8 mouse cellular contexts compared by ENCODE assay signal in genomic region chr7:89404734-89405440, GRCm38 (mm10). TPM values are rescaled to one million over a fixed set of nuclear protein-coding genes. Genes with fewer than 3 reads are reported as not detected.
DNase-seq lines count a peak whose midpoint lies in the region; ATAC-seq lines count a peak whose summit lies in the region.

No protein-coding gene starts in this region.

- H3K9ac ChIP-seq in forebrain, embryonic 12.5 days = peak overlapping the region; percentile 76
- peak overlapping the region; percentile 97 for H3K9ac ChIP-seq in limb, embryonic 13.5 days
- peak overlapping the region; percentile 71 for H3K9ac ChIP-seq in midbrain, embryonic 11.5 days (ENCODE audit: low read length)

- H3K4me1 ChIP-seq in forebrain, embryonic 12.5 days = peaks cover 24% of the 10 kb centered on the region
- peaks cover 60% of the 10 kb centered on the region for H3K4me1 ChIP-seq in limb, embryonic 13.5 days
- H3K4me1 ChIP-seq in midbrain, embryonic 11.5 days (ENCODE audit: control insufficient read depth, insufficient read depth, low read length) = peaks cover 10% of the 10 kb centered on the region

- ATAC-seq in forebrain, embryonic 12.5 days (ENCODE audit: low FRiP score) = peak; percentile 11; the same call in 1 of the 2 replicates
- no peak for ATAC-seq in limb, embryonic 13.5 days (ENCODE audit: low FRiP score, low read depth)
- ATAC-seq in midbrain, embryonic 11.5 days (ENCODE audit: low FRiP score) = no peak
- no peak for ATAC-seq in activated CD4-positive, CD25-positive, alpha-beta regulatory T cell, adult 4 months

- no peak overlapping the region for H3K27ac ChIP-seq in forebrain, embryonic 12.5 days
- H3K27ac ChIP-seq in limb, embryonic 13.5 days = peak overlapping the region; percentile 87
- no peak overlapping the region for H3K27ac ChIP-seq in midbrain, embryonic 11.5 days (ENCODE audit: low read depth, low read length)

- no peaks in the 10 kb centered on the region for H3K36me3 ChIP-seq in forebrain, embryonic 12.5 days (replicated peaks)
- peaks cover 19% of the 10 kb centered on the region for H3K36me3 ChIP-seq in limb, embryonic 13.5 days
- no peaks in the 10 kb centered on the region for H3K36me3 ChIP-seq in midbrain, embryonic 11.5 days (ENCODE audit: control insufficient read depth, insufficient read depth, low read length)

- peak overlapping the region; percentile 66 for H3K4me3 ChIP-seq in forebrain, embryonic 12.5 days (replicated peaks)
- H3K4me3 ChIP-seq in limb, embryonic 13.5 days = peak overlapping the region; percentile 96
- H3K4me3 ChIP-seq in midbrain, embryonic 11.5 days (ENCODE audit: low read depth, low read length) = peak overlapping the region; percentile 59

- intact Hi-C loops in heart, postnatal 25 days (cut with DNase I) = no loop called here

- H3K27me3 ChIP-seq in forebrain, embryonic 12.5 days = peaks cover 40% of the 10 kb centered on the region
- 0 out of 2 replicates have a peak, but pooled peaks cover 3% of the 10 kb centered on the region for H3K27me3 ChIP-seq in limb, embryonic 13.5 days
- peaks cover 14% of the 10 kb centered on the region; the same call in 1 of the 2 replicates for H3K27me3 ChIP-seq in midbrain, embryonic 11.5 days (ENCODE audit: control insufficient read depth, insufficient read depth, low read length)

- DNase-seq in cerebellum, postnatal 10 days = peak; percentile 40 to 51
- DNase-seq in cerebellum, postnatal 4 days (ENCODE audit: low spot score in 2 of 2) = no peak
- peak; percentile 53 for DNase-seq in ZHBTc4 (ENCODE audit: low read depth, low spot score)
- peak; percentile 74 for DNase-seq in heart, postnatal 25 days (ENCODE audit: low spot score)
- DNase-seq in midbrain, embryonic 11.5 days (ENCODE audit: low spot score, missing footprints) = no peak

- under 1% methylated on average over 35 of the region's 35 CpGs for WGBS in forebrain, embryonic 12.5 days
- under 1% methylated on average over 35 of the region's 35 CpGs for WGBS in limb, embryonic 13.5 days
- under 1% methylated on average over 26 of the region's 35 CpGs for WGBS in midbrain, embryonic 11.5 days

- H3K9me3 ChIP-seq in forebrain, embryonic 12.5 days = no peaks in the 10 kb centered on the region
- no peaks in the 10 kb centered on the region for H3K9me3 ChIP-seq in limb, embryonic 13.5 days
- no peaks in the 10 kb centered on the region for H3K9me3 ChIP-seq in midbrain, embryonic 11.5 days (ENCODE audit: control insufficient read depth, low read length)

- peak overlapping the region; percentile 99 for H3K4me2 ChIP-seq in forebrain, embryonic 12.5 days
- H3K4me2 ChIP-seq in limb, embryonic 13.5 days (replicated peaks) = peak overlapping the region; percentile 91
- H3K4me2 ChIP-seq in midbrain, embryonic 11.5 days = peak overlapping the region; percentile 98

RNA-seq across cellular contexts. Expression of gene Fzd4, which starts 0.7 kb away (rescaled TPM):
- polyA plus RNA-seq in forebrain, embryonic 12.5 days (2016; fragmentation: Nextera tagmentation; extraction: Ambion mirVana) = 2.4 and 3.3 TPM in 2 replicates
- 10 to 100 TPM; 29.0 to 35.7 TPM for total RNA-seq in heart, postnatal 25 days (2021)
- 15.1 and 16.5 TPM in 2 replicates for polyA plus RNA-seq in limb, embryonic 13.5 days (2015; fragmentation: Nextera tagmentation; extraction: Ambion mirVana)
- 2.0 and 2.6 TPM in 2 replicates for polyA plus RNA-seq in midbrain, embryonic 11.5 days (2014; fragmentation: Nextera tagmentation; extraction: Ambion mirVana)
- polyA plus RNA-seq in activated CD4-positive, CD25-positive, alpha-beta regulatory T cell, adult 4 months (2017; shearing (Covaris generic)) = not detected

RNA-seq across cellular contexts. Expression of gene Tmem135, which starts 0.9 kb away (rescaled TPM):
- polyA plus RNA-seq in forebrain, embryonic 12.5 days (2016; fragmentation: Nextera tagmentation; extraction: Ambion mirVana) = 19.2 and 26.4 TPM in 2 replicates
- 10 to 100 TPM; 42.5 to 49.6 TPM for total RNA-seq in heart, postnatal 25 days (2021)
- 21.2 and 22.9 TPM in 2 replicates for polyA plus RNA-seq in limb, embryonic 13.5 days (2015; fragmentation: Nextera tagmentation; extraction: Ambion mirVana)
- 15.1 and 16.7 TPM in 2 replicates for polyA plus RNA-seq in midbrain, embryonic 11.5 days (2014; fragmentation: Nextera tagmentation; extraction: Ambion mirVana)
- 10 to 100 TPM; 18.7 to 24.8 TPM for polyA plus RNA-seq in activated CD4-positive, CD25-positive, alpha-beta regulatory T cell, adult 4 months (2017; shearing (Covaris generic))

Comparison
In these comparisons a context has a peak if more than half of its experiments do, and no peak if none do; other contexts are left out.
1. DNase-seq: peak in cerebellum, postnatal 10 days (2 of 2), ZHBTc4 (single experiment) and heart, postnatal 25 days (single experiment); none in cerebellum, postnatal 4 days (0 of 2) and midbrain, embryonic 11.5 days (single experiment).
2. Peak in every context shown above with its lines, with median percentiles within 50 percentile points of each other: H3K4me2 ChIP-seq, H3K4me3 ChIP-seq and H3K9ac ChIP-seq.